Mouse (Mus musculus): ENCODE measurements at regions not wholly inside any gene's neighbourhood (a gene's known extent, or its start where the extent isn't known, plus 50 kb on each side); places are given as distances from the start of the nearest gene placed in this dataset.

- TF ChIP-seq CTCF (IDR thresholded peaks at IDR 0.05; ENCODE audit: extremely low read depth, insufficient read depth, low read length): no peak
- no peak for TF ChIP-seq POLR2A (IDR thresholded peaks at IDR 0.05; ENCODE audit: extremely low read depth, insufficient read depth, low read length)
Measured at GRCm38 (mm10) chr8:103643621-103644020, 457.8 kb upstream of the Cdh5 start.
